Mouse (Mus musculus) urinary bladder, postnatal 14 days (tissue): ENCODE results near the gene Klk9.

ENCODE experiments used
- DNase-seq: peaks from one replicate; pipeline ENCODE4 v3.0.0; 2021; ENCODE audit warnings: low spot score

Klk9 gene

DNA sequence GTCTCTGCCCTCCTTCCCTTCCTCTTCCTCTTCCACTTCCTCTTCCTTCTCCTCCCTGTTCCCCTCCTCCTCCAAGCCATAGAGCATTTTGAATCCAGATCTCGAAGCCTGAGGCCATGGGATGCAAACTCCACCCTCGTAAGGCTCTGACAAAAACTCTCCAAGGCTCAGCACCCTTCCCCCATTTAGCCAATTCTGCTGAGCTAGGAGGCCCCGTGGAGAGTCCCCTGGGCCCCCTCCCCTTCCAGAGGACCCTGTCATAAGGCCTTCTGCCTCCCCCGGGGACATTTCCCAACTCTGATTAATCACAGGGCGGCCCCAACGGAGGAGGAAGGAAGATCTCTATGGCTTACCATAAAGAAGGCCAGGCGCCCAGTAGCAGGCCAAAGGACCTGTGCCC is at the start of gene Klk9:
TSS of gene Klk9 (plus strand) at position 301 of the 400 bp plus-strand sequence.
- no peak for DNase-seq

- peak; percentile 6 for DNase-seq
Measured at GRCm38 (mm10) chr7:43747788-43748187, 43.9 kb upstream of the Klk9 start.

GRCm38 (mm10) chr7:43752806-43753205 is 38.9 kb upstream of the Klk9 start:
- DNase-seq = no peak

DNA sequence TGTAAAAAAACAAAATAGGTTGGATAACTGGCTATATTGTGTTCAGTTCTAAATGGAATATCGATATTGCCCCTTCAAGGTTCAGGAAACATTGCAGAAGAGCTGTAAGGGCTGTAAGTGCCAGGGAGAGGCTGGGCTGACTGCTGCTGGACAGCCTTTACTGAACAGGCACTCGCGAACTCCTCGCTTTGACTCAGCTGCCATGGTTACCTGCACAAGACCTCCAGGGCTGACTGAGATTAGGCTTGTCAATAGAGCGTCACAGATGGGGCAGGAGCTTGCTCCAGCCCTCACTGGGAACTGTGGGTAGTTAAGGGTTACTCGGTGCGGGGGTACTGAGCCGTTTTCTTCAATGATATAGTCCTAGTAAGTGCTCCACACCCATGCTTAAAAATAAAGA is 25.2 kb upstream of the Klk9 start:
- no peak for DNase-seq

DNA sequence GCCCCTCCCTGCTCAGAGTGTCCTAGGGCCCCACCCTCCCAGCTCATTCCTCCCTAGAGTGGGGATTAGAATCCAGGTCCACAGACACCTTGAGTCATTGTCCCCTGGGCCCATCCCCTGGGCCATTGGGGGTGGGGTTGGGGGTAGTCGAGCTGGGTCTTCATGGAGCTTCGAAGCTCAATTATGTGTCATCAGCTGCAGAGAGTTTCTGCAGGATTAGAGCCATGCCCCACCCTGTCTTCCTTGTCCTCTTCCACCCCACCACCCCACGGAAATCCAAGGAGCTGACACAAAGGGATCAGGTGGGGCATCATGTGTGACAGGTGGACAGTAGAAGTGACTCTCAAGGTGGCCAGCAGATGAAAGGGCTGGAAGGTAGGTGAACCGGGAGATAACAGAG is 23.1 kb upstream of the Klk9 start, which contains the start of gene Klk12:
TSS of gene Klk12 (plus strand) at position 301 of the 400 bp plus-strand sequence.
- DNase-seq = no peak

- no peak for DNase-seq
Measured at GRCm38 (mm10) chr7:43769636-43770035, 22.1 kb upstream of the Klk9 start.

DNA sequence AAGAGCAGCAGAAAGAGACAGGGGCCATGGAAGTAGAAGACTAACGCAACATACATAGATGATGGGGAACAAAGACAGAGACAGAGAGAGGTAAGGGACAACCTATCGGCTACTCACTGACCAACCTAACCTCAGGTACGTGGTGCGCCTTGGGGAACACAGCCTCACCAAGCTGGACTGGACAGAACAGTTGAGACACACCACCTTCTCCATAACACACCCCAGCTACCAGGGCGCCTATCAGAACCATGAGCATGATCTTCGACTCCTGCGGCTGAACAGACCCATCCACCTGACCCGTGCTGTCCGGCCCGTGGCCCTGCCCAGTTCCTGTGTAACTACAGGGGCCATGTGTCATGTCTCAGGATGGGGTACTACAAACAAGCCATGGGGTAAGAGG is 21.0 kb upstream of the Klk9 start:
- DNase-seq = no peak

DNA sequence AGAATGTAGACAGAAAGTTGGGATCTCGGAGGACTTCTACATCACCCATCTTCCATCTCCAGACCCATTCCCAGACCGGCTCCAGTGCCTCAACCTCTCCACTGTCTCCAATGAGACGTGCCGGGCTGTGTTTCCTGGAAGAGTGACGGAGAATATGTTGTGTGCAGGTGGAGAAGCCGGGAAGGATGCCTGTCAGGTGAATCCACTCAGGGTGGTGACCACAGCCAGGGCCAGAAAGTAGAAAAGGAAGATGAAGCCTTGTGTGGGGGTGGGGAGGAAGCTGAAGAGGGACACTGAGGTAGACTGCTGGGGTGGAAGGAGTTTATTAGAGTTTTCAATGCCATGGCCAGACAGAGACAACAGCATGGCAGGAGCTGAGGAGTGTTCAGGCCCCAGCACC is 19.8 kb upstream of the Klk9 start:
- no peak for DNase-seq

- no peak for DNase-seq
Measured at GRCm38 (mm10) chr7:43772901-43773300, 18.8 kb upstream of the Klk9 start.

DNA sequence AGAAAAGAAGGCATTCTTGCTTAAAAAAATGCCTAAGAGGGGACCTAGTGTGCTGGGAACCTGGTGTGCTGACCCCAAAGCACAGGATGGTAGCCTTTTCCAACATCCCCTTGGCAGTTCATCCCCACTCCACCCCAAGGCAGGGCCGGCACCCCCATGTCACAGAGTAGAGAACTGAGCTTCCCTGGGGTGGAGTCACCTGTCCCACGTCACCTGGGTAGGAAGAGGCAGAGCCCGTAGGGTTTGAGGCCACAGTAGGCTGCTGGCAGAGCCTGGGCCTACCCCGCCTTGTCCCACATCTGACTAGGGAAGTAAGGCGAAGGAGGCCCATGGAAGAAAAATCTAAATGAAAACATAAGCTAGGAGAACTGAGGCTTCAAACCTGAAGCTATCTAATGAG is 17.3 kb upstream of the Klk9 start, which contains the start of gene Klk11:
TSS of gene Klk11 (plus strand) at position 241 of the 400 bp plus-strand sequence.
- no peak for DNase-seq

DNA sequence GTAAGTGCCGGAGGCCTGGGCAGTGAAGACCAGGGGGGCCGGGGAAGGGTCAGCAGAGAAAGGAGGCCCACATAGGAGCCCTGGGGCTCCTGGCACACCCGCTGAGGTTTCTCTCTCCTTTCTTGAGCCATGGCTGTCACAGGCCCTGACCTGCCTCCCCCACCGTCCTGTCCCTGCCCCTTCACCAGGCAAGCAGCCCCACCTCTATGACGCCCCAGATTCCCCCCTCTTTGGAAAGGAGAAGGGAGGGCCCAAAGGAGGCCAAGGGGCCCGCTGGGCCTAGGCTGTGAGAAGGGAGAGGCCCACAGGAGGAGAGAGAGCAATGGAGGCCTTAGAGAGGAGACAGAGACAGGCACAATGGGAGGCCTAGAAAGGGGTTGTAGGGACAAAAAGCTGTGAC is 16.9 kb upstream of the Klk9 start:
- no peak for DNase-seq

GRCm38 (mm10) chr7:43775311-43776057 is 16.2 kb upstream of the Klk9 start:
- DNase-seq = no peak

GRCm38 (mm10) chr7:43776506-43776905 is 15.2 kb upstream of the Klk9 start:
- DNase-seq = no peak

- DNase-seq = no peak
Measured at GRCm38 (mm10) chr7:43777423-43777822, 14.3 kb upstream of the Klk9 start.

DNA sequence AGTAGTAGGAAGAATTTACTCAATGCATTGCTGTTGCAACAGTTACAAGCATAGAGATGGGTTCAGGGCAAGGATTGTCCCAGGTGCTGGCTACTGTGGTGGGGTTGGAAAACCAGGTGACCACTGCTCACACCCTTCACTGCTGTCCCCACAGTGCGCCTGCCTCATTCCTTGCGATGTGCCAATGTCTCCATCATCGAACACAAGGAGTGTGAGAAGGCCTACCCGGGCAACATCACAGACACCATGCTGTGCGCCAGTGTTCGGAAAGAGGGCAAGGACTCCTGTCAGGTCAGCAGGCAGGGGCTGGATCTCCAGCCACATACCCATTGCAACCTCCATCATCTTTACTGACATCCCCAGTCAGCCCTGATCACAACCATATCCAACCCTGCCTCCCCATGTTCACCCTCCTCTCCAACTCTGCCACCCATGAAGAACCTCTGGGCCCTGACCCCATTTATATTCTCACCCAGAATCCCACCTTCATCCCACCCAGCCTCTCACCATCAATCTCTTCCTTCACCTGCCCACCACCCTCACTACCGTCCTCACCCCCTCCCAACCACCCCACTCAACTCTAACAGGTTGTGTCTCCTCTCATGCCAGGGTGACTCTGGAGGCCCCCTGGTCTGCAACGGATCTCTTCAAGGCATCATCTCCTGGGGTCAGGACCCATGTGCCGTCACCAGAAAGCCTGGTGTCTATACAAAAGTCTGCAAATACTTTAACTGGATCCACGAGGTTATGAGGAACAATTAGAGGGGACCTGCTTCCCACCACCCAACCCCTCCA is 13.3 kb upstream of the Klk9 start:
- peak; percentile 2 for DNase-seq

- no peak for DNase-seq
Measured at GRCm38 (mm10) chr7:43780241-43780640, 11.4 kb upstream of the Klk9 start.

GRCm38 (mm10) chr7:43780746-43781145 is 10.9 kb upstream of the Klk9 start, which contains the start of gene Klk10:
Gene Klk10, plus strand, starts transcription at chr7:43781035.
- no peak for DNase-seq

DNA sequence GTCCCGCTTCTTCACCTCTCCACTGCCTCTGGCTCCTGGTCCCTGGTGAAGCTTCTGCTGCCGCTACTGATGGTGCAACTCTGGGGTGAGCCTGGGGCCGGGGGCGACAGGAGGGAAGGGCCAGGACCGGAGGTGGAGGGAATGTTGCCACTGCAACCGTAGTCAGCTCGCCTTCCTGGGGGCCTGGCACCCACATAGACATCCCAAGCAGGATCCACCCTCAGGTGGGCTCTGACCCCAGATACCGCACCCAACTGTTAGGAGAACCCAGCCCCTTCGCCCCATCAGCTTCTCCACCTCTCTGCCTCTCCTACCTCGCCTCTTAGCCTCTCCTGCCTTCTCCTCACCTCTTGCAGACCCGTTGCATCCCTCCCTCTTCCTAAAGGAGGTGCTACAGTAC is 10.2 kb upstream of the Klk9 start:
- no peak for DNase-seq

- DNase-seq = peak; percentile 87
Measured at GRCm38 (mm10) chr7:43782275-43783265, 9.1 kb upstream of the Klk9 start.

DNA sequence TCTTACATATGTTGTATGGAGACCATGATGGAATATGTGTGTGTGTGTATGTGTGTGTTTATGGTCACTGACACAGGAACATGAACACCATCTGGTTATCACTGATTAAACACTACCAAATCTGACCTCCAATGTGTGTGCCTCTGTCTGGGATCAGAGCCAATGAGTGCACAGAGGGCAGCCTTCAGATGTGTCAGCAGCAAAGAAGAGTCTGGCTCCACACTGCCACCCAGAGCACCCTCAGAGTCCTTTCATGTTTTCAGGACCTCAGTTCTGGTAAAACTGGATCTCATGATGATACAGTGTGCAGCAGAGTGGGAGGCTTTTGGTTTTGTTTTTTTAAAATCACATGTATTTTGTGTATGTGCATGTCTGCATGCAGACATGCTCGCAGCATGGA is 6.4 kb upstream of the Klk9 start:
- DNase-seq = peak; percentile 38

DNA sequence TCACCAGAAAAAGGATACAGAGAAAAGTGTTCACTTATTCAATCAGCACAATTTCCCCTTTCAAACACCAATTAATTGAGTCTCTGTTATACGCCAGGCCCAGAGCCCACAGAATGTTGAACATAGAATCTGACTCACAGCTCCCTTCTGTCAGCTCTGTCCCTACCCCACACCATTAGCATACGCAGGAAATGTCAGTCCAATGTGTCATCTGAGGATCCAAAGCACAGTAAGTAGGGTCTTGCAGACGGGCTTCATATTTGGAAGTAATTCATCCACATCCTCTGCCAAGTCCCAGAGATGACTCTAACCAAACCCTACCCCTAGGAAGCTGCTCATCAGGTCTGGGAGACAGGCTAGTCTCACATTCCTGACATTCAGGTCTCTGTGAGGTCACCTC is 3.6 kb upstream of the Klk9 start:
- no peak for DNase-seq

DNA sequence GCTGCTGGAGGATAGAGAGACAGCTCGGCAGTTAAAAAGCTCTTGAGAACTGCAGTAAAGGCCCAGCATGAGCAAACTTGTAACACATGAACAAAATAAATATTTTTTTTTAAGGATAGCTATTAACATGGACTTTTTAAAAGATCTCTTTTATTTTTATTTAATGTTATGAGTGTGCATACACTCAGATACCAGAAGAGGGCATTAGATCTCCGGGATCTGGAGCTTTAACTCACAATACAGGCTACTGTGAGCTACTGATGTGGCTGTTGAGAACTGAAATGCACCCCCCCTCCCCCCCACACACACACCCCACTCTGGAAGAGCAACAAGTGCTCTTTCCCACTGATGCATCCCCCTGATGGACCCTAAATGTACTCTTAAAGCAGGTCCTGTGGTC is 2.4 kb upstream of the Klk9 start:
- no peak for DNase-seq
